Mouse (Mus musculus) heart, adult 2 months (tissue): ENCODE data around the gene Nell2. TPM values are rescaled to one million over a fixed set of nuclear protein-coding genes. Genes with fewer than 3 reads are reported as not detected.

ENCODE experiments used
- DNase-seq, 2 experiments: peaks; one replicate each; pipeline ENCODE4 v3.0.0; 2021
- H3K27ac ChIP-seq: fragments of 200-600 bp; 2 replicates; pipeline ENCODE4 v1.8.1; 2022
- H3K27me3 ChIP-seq: fragments of 200-500 bp; 2 replicates; pipeline ENCODE4 v1.6.1; 2012; ENCODE audit warnings: mild to moderate bottlenecking, low read length, inconsistent platforms, mixed read lengths; ENCODE audit not compliant: control insufficient read depth, insufficient read depth
- H3K36me3 ChIP-seq: fragments of 200-500 bp; 2 replicates; pipeline ENCODE4 v1.6.1; 2012; ENCODE audit warnings: low read length, inconsistent platforms; ENCODE audit not compliant: control insufficient read depth, insufficient read depth
- H3K4me1 ChIP-seq: fragments of 200-500 bp; 2 replicates; pipeline ENCODE4 v1.6.1; 2011; ENCODE audit warnings: low read length; ENCODE audit not compliant: control insufficient read depth, insufficient read depth
- H3K4me3 ChIP-seq: fragments of 200-600 bp; 2 replicates; pipeline ENCODE4 v1.8.1; 2022
- H3K79me2 ChIP-seq: fragments of 200-500 bp; replicated peaks from 2 replicates; pipeline ENCODE4 v1.6.1; 2012; ENCODE audit warnings: mild to moderate bottlenecking, inconsistent platforms, low read length, moderate library complexity, mixed read lengths; ENCODE audit not compliant: control insufficient read depth, insufficient read depth
- H3K9ac ChIP-seq: fragments of 200-500 bp; 2 replicates; pipeline ENCODE4 v1.6.1; 2012; ENCODE audit warnings: low read depth, mild to moderate bottlenecking, control low read depth, inconsistent platforms, low read length, mixed read lengths
- CTCF ChIP-seq: fragments of 200-600 bp; IDR thresholded peaks from 2 replicates; pipeline ENCODE4 v1.8.1; 2022; ENCODE audit warnings: antibody characterized with exemption, mild to moderate bottlenecking, moderate library complexity
- EP300 ChIP-seq: fragments of 200-500 bp; IDR thresholded peaks from 2 replicates; pipeline ENCODE4 v1.6.1; 2011; ENCODE audit warnings: low read depth, low read length, control low read depth; ENCODE audit not compliant: insufficient read depth
- POLR2A ChIP-seq: fragments of 200-500 bp; IDR thresholded peaks from 2 replicates; pipeline ENCODE4 v1.6.1; 2011; ENCODE audit warnings: mild to moderate bottlenecking, low read depth, low read length, control low read depth; ENCODE audit not compliant: insufficient read depth
- WGBS: fragments of 180-500 bp; shearing (Covaris S2); methylation state at CpG from one replicate; pipeline ENCODE4 v1.1.7; 2018; 5-methylcytosine and 5-hydroxymethylcytosine counted together
- intact Hi-C: fragments of 180-260 bp; cut with DNase I; formaldehyde crosslinking; loops from one replicate; pipeline ENCODE4 v1.15.1; 2025
- polyA plus RNA-seq: library from polyadenylated mRNA; depleted of rRNA; stranded (reverse); fragments of >200 nt; gene quantifications from 2 replicates; pipeline ENCODE4 v1.2.3, GENCODE M21; 2012
- total RNA-seq, 2 experiments: library from RNA; stranded (reverse); gene quantifications; 2 replicates each; pipeline ENCODE4 v1.2.3; 2021

The Nell2 gene
- total and polyA plus RNA-seq, 3 experiments: 0.06 to 0.08 TPM; not detected in 1

DNA sequence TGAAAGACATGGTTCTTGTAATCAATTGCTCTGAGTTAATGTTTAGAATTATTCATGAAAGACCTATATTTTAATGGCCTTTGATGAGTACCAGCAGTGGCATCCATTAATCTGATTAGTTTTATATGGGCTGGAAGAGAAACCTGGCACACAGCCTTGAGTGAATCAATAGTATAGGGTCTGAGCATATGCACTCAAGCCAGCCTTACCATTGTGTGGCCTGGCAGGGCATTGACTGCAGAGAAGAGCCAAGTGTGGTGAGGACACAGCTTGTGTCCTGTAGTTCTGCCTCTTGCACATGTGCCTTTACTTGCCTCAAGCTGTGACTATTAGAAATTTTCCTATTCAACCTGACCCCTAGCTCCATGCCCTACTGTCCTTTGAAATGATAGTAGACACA, 426.8 kb downstream of the Nell2 start:
- no peaks in the 10 kb centered on the region for H3K27me3 ChIP-seq
- H3K9ac ChIP-seq: no peak overlapping the region
- H3K4me3 ChIP-seq: no peak overlapping the region
- no peak overlapping the region for H3K27ac ChIP-seq
- H3K4me1 ChIP-seq: no peaks in the 10 kb centered on the region
- no peak for DNase-seq
- H3K36me3 ChIP-seq: no peaks in the 10 kb centered on the region
- intact Hi-C loops: no loop called here
- H3K79me2 ChIP-seq: no peaks in the 10 kb centered on the region
- TF ChIP-seq CTCF: no peak
- TF ChIP-seq POLR2A: no peak
- TF ChIP-seq EP300: no peak

GRCm38 (mm10) chr15:95100133-95100532, 428.2 kb downstream of the Nell2 start:
- H3K4me3 ChIP-seq: no peak overlapping the region
- no peaks in the 10 kb centered on the region for H3K36me3 ChIP-seq
- no peak for DNase-seq
- TF ChIP-seq EP300 (no peak), POLR2A (no peak), CTCF (no peak)
- no peak overlapping the region for H3K9ac ChIP-seq
- WGBS: 82% methylated on average over 7 of the region's 7 CpGs
- no peaks in the 10 kb centered on the region for H3K79me2 ChIP-seq
- H3K27ac ChIP-seq: no peak overlapping the region
- H3K27me3 ChIP-seq: no peaks in the 10 kb centered on the region
- H3K4me1 ChIP-seq: no peaks in the 10 kb centered on the region
- intact Hi-C loops: no loop called here

DNA sequence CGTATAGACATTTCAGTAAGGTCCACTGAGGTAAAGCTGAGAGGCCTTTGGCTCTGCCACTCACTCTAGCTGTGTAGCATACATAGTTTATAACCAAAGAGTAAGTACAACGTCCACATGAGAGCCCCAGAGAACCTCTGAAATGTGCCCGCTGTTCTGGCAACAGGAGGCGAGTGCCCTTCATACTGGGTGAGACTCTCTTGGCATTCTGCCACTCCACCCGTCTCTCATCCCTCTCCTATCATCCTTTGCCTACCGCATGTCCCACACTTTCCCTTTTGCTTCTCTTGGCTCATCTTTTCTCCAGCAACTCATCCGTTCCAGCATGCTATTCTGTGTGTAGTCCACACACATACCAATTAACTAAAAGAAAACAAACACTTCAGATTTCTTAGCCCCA, 442.4 kb downstream of the Nell2 start:
- H3K27ac ChIP-seq: no peak overlapping the region
- no peaks in the 10 kb centered on the region for H3K27me3 ChIP-seq
- no peak for DNase-seq
- no peaks in the 10 kb centered on the region for H3K36me3 ChIP-seq
- no peak overlapping the region for H3K4me3 ChIP-seq
- no peaks in the 10 kb centered on the region for H3K79me2 ChIP-seq
- H3K4me1 ChIP-seq: no peaks in the 10 kb centered on the region
- TF ChIP-seq POLR2A: no peak
- TF ChIP-seq EP300: no peak
- TF ChIP-seq CTCF: no peak
- intact Hi-C loops: no loop called here
- H3K9ac ChIP-seq: no peak overlapping the region
- WGBS: 58% methylated on average over 7 of the region's 7 CpGs

- 88% methylated on average over 11 of the region's 11 CpGs for WGBS
- no peaks in the 10 kb centered on the region for H3K36me3 ChIP-seq
- TF ChIP-seq CTCF (no peak), POLR2A (no peak)
- DNase-seq: no peak
- no peak overlapping the region for H3K9ac ChIP-seq
- H3K4me1 ChIP-seq: no peaks in the 10 kb centered on the region
- no peak overlapping the region for H3K4me3 ChIP-seq
- H3K79me2 ChIP-seq: no peaks in the 10 kb centered on the region
- no peak overlapping the region for H3K27ac ChIP-seq
- H3K27me3 ChIP-seq: no peaks in the 10 kb centered on the region
- intact Hi-C loops: no loop called here
Measured at GRCm38 (mm10) chr15:95081654-95082053, 446.7 kb downstream of the Nell2 start.

DNA sequence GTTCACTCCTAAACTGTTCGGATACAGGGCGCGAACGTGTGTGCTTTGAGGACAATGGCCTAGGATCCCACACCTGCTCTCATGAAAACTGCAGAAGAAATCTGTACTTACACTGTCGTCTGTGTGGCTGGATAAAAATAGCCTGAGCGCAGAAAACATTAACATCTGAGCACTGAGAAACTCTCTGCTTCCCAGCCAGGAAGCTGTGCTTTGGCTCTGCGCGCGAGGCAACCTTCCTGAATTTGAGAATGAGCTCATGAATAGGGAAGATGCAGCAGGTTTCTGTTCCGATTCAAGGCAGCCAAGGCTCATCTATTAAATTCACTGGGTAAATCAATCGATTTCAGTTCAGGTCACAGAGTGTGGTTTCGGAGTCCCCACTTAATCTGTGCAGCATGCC, 453.0 kb downstream of the Nell2 start:
- no peaks in the 10 kb centered on the region for H3K4me1 ChIP-seq
- H3K79me2 ChIP-seq: no peaks in the 10 kb centered on the region
- TF ChIP-seq POLR2A (no peak), EP300 (no peak), CTCF (no peak)
- 76% methylated on average over 12 of the region's 12 CpGs for WGBS
- intact Hi-C loops: no loop called here
- H3K9ac ChIP-seq: no peak overlapping the region
- H3K36me3 ChIP-seq: no peaks in the 10 kb centered on the region
- no peaks in the 10 kb centered on the region for H3K27me3 ChIP-seq
- no peak overlapping the region for H3K27ac ChIP-seq
- DNase-seq: no peak
- no peak overlapping the region for H3K4me3 ChIP-seq

DNA sequence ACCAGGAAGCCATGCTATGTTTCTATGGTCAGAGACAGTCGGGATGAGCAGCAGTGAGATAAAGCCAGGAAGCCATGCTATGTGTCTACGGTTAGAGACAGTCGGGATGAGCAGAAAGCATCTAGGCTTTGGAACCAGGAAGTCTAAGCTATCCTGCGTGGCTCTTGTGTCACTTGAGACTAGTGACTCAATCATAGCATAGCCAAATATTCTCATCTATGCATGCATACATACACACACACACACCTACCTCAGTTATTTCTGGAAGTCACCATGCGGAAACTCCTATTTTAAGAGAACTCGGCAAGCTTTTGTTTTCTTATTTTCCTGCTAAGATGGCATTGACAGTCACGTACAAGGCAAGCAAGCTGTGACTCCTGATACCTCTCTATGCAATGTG, 457.5 kb downstream of the Nell2 start:
- intact Hi-C loops: no loop called here
- Histone ChIP-seq H3K4me3 (no peak overlapping the region), H3K4me1 (no peaks in the 10 kb centered on the region), H3K27me3 (no peaks in the 10 kb centered on the region), H3K79me2 (no peaks in the 10 kb centered on the region), H3K36me3 (no peaks in the 10 kb centered on the region), H3K9ac (no peak overlapping the region), H3K27ac (no peak overlapping the region)
- no peak for DNase-seq
- 76% methylated on average over 7 of the region's 7 CpGs for WGBS
- TF ChIP-seq POLR2A (no peak), EP300 (no peak), CTCF (no peak)
